Mouse (Mus musculus): ENCODE data around the gene Plcl1. TPM values are rescaled to one million over a fixed set of nuclear protein-coding genes. Genes with fewer than 3 reads are reported as not detected.

The Plcl1 gene
- total RNA-seq, 2 experiments from 2014 or later = 5.0 to 6.2 TPM

GRCm38 (mm10) chr1:55693636-55694220 is 288.0 kb downstream of the Plcl1 start:
- intact Hi-C loops (cut with DNase I) = no loop called here
- DNase-seq = no peak

GRCm38 (mm10) chr1:55696206-55696605 is 290.5 kb downstream of the Plcl1 start:
- intact Hi-C loops (cut with DNase I) = no loop called here
- no peak for DNase-seq

GRCm38 (mm10) chr1:55699393-55699970 is 293.8 kb downstream of the Plcl1 start:
- DNase-seq = no peak
- intact Hi-C loops (cut with DNase I) = no loop called here

DNA sequence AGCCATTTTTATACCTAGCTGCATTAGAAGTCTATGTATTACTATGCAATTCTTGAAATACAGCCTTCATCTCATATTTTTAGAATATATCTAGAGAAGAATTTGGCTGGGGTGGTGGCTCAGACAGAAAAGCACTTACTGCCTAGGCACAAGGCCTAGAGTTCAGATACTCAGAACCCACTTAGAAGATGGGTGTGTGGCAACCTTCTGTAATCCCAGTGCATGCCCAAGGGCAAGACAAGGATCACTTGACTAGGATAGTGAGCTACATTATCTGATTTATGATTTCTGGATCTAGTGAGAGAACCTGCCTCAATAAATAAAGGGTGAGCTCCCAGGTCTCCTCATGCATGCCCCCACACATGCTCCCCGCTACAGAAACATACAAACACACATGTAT is 294.3 kb downstream of the Plcl1 start:
- no peak for DNase-seq
- intact Hi-C loops (cut with DNase I) = no loop called here

GRCm38 (mm10) chr1:55700726-55701125 is 295.0 kb downstream of the Plcl1 start:
- intact Hi-C loops (cut with DNase I) = no loop called here
- DNase-seq = no peak

- DNase-seq = no peak
- intact Hi-C loops (cut with DNase I) = no loop called here
Measured at GRCm38 (mm10) chr1:55701601-55702000, 295.9 kb downstream of the Plcl1 start.

DNA sequence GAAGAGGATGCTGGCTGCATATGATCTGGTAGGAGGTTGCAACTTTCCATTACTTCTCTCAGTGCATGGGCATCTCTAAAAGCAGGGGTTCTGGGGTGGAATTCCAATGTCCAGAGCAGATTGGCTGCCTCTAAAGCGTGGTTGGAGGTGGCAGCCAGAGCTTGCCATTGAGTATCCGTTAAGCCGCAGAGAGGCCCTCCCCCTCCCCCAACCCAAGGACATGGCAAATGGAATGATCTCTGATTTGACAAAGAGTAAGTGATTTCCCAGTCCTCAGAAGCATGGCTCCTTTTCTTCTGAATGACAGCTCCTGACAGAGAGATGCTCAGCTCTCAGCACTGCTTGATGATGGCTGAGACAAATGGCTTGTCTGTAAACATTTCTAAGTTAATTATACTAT is 296.4 kb downstream of the Plcl1 start:
- DNase-seq = no peak
- intact Hi-C loops (cut with DNase I) = no loop called here

DNA sequence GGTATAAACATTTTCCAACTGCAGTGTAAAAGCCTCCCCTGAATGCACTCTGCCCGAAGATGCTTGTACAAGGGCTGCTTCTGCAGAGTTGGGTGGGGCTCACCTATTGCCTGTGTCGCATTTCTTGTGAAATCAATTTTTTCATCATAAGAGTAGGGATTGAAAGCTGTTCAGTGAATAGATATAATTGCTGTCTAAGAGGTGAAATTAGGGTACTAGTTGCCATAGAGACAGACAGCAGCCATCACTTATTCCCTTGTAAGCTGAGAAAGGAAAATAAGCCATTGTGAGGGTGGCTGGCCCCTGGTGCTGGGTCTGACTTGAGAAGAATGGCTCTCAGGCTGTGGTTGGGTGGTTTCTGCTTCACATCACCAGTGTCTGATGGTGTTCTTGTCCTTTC is 299.0 kb downstream of the Plcl1 start:
- intact Hi-C loops (cut with DNase I) = no loop called here
- no peak for DNase-seq

DNA sequence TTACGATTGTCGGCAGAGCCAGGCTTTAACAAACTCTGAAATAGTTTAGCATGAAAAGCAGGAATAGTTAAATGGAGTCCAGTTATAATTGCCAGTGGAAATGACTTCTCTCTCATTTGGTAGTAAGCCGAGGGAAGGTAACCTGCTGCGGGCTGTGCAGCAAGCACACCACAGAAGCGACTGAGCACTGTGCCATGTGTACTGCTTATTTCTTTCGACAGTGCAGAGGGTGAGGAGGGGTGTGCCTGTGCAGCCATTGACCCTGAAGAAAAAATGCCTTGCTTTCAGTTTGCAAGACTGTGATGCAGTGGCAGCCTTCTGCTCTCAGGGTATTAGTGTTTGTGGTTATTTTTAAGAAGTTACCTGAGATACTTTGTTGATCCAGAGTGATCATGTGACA is 299.5 kb downstream of the Plcl1 start:
- no peak for DNase-seq
- intact Hi-C loops (cut with DNase I) = no loop called here

GRCm38 (mm10) chr1:55705756-55706155 is 300.0 kb downstream of the Plcl1 start:
- DNase-seq = no peak
- intact Hi-C loops (cut with DNase I) = no loop called here

- intact Hi-C loops (cut with DNase I) = no loop called here
- peak in 1 of 2 experiments; percentile 9 for DNase-seq
Measured at GRCm38 (mm10) chr1:55706933-55707332, 301.2 kb downstream of the Plcl1 start.

DNA sequence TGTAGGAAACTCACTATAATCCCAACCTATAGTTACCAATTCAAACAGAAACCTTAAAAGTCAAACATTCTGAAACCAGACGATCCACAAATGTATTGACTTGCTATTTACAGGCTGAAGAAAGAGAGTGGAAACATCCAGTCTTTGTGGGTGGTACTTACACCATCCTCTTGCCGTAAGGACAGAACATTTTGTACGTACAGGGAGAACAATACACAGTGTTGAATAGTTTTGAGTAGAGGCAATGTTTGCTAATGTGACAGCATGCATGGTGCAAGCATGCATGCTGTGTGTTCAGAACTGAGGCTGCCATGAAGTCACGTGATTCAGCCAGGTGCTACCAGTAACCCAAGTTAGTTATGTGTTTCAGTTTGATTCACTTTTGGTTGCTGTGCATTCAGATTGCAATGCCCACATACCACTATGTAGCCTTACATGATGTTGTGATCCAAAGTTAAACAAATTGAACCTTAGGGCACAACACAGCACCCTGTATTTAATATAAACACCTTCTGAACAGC is 311.6 kb downstream of the Plcl1 start:
- DNase-seq = no peak
- intact Hi-C loops (cut with DNase I) = no loop called here

DNA sequence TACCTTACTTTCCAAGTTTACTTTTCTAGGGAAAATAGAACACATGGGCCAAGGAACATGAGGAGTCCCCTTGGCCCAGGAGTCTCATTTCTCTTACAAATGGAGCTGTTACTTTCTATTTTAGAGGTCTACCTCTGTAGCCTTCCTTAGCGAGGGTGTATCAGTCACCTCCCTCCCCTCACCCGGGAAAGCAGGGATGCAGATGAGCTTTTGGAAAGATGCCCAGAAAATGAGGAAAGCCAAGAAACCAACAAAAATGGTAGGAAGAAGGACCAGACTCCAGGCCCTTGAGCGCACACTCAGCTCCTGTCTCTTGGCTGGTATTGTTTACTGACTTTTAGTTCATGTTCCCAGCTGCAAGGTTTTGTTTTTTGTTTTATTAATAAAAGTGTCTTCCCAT is 319.7 kb downstream of the Plcl1 start:
- intact Hi-C loops (cut with DNase I) = no loop called here
- no peak for DNase-seq

DNA sequence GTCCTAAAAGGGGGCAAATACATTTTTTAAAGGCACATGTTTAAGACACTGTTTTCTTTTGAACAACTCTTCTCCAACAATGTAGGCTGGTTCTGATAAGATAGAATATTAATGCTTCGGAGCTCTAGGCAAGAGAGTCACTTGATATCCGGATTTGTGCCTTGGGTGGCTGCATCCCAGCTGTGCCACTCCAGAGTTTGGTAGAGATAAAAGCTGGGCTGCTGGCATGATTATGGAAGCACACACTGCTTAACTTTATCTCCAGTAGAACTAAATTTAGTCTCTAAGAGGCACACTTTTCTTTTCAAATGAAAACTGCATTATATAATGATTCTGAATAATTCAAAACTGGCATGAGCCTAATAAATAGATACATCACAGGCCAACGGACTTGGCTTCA is 323.6 kb downstream of the Plcl1 start:
- peak; percentile 10 to 28 for DNase-seq
- intact Hi-C loops (cut with DNase I) = no loop called here

DNA sequence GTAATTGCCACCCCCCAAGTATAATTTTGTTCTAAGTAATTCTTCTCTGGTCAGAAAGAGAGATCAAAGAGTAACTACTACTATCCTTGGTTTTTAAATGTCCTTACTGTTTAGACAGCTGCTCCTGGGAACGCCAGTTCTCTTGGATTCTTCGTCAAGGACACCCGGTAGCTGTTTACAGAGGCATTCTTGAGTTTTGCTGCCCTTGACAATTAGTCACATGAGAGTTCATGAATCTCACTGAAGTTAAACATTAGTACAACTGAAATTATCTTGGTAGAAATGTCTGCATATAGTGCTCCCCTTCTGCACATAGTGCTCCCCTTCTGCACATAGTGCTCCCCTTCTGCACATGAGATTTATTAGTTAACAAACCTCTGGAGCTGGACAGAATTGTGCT is 327.2 kb downstream of the Plcl1 start:
- intact Hi-C loops (cut with DNase I) = loop anchor here (5.0 kb wide), 1 partner anchor 216 kb away; no protein-coding TSS in a partner anchor
- DNase-seq = no peak

GRCm38 (mm10) chr1:55736054-55736740 is 330.5 kb downstream of the Plcl1 start:
- intact Hi-C loops (cut with DNase I) = loop anchor here (1.0 to 5.0 kb wide), 4 partner anchors 101 to 332 kb away; no protein-coding TSS in a partner anchor
- peak; percentile 88 to 91 for DNase-seq

GRCm38 (mm10) chr1:55736762-55737288 is 331.1 kb downstream of the Plcl1 start:
- intact Hi-C loops (cut with DNase I) = loop anchor here (1.0 to 5.0 kb wide), 4 partner anchors 100 to 333 kb away; no protein-coding TSS in a partner anchor
- no peak for DNase-seq

DNA sequence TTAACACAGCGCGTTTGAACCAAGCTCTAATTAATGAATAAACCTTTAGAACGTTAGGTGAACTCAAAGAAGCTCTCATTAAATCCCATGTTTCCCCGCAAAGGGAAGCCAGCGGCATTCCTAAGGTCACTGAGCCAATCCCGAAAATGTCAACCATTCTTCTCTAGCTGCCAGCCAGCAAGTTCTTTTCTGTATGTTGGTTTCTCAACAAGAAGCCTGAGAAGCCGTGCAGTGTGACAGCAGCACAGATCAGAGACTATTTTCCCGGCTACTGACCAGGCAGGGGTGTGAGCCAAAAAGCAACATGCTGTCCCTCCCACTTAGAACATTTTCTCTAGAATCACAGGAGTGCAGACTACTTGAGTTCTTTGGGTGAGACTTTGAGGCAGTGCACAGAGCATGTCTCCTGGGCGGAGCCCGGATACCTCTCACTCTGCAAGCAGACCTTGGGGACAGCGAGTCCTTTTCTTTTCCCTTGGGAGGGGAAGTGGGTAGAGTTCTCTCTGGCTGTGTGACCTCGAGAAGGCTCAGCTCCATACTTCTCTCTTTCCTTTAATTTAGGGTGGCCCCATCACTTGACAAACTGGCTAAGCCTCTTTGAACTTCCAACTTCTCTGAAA is 333.1 kb downstream of the Plcl1 start:
- intact Hi-C loops (cut with DNase I) = loop anchor here (5.0 kb wide), 3 partner anchors 98 to 157 kb away; no protein-coding TSS in a partner anchor
- no peak for DNase-seq

DNA sequence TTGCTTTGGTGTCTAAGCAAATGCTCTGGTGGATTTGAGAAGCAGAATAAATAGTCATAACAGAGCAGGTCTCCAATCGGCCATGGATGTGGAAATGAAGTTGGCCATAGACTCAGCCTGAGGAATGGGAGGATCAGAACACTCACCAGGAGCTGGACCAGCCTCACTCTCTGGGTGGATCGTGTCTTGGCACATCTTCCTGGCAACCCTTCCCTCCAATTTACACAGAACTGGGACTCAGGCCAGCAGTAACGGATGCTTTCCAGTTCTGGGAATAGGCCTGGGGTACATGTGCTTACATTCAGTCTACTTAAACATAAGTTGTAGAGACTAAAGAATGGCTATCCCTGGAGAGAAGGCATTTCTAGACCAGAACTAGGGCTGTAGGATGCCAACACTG is 336.2 kb downstream of the Plcl1 start:
- intact Hi-C loops (cut with DNase I) = no loop called here
- DNase-seq = peak in 1 of 2 experiments; percentile 23

GRCm38 (mm10) chr1:55748516-55748915 is 342.8 kb downstream of the Plcl1 start:
- intact Hi-C loops (cut with DNase I) = no loop called here

GRCm38 (mm10) chr1:55749770-55750169 is 344.0 kb downstream of the Plcl1 start:
- intact Hi-C loops (cut with DNase I) = no loop called here
- DNase-seq = no peak

More at GRCm38 (mm10) chr1:55748516-55748915, 342.8 kb downstream of the Plcl1 start:
- no peak for DNase-seq
